29 mouse cellular contexts compared by ENCODE assay signal in genomic region chr5:38343101-38343500, GRCm38 (mm10). TPM values are rescaled to one million over a fixed set of nuclear protein-coding genes. Genes with fewer than 3 reads are reported as not detected.
"Had no signal": no experiment of that assay in that cellular context is flagged by ENCODE, and none has a peak within 500 bp of the region (broad histone marks: within the 10 kb centered on the region; RNA-seq: fewer than 3 reads in every experiment).

No protein-coding gene starts in this region.

- H3K9me3 ChIP-seq: limb, embryonic 10.5 days; limb, embryonic 13.5 days; liver, embryonic 12.5 days; liver, embryonic 15.5 days; neural tube, embryonic 13.5 days; stomach, embryonic 15.5 days had no signal

- H3K27ac ChIP-seq: kidney, postnatal 0 days; layer of hippocampus, adult 2 months; limb, embryonic 10.5 days; limb, embryonic 13.5 days; liver, embryonic 12.5 days; liver, embryonic 15.5 days; neural tube, embryonic 13.5 days; stomach, embryonic 15.5 days had no signal

- H3K4me3 ChIP-seq: layer of hippocampus, adult 2 months; limb, embryonic 10.5 days; limb, embryonic 13.5 days; liver, embryonic 12.5 days; liver, embryonic 15.5 days; myocyte; neural tube, embryonic 13.5 days; stomach, embryonic 15.5 days had no signal

- H3K27me3 ChIP-seq: limb, embryonic 13.5 days; liver, embryonic 12.5 days; liver, embryonic 15.5 days; stomach, embryonic 15.5 days had no signal

- DNase-seq: kidney, adult 2 months; kidney, postnatal 25 days; layer of hippocampus, adult 9-11 months; liver; lung, adult 18-20 months; lung, postnatal 14 days; lung, postnatal 4 days; retina, postnatal 1 day; right cerebral cortex, postnatal 25 days; spleen, adult 18-20 months; thymus, adult 2 months; thymus, postnatal 25 days had no signal

- H3K4me1 ChIP-seq: limb, embryonic 13.5 days; liver, embryonic 12.5 days; liver, embryonic 15.5 days; neural tube, embryonic 13.5 days; stomach, embryonic 15.5 days had no signal

- H3K36me3 ChIP-seq: limb, embryonic 10.5 days; limb, embryonic 13.5 days; liver, embryonic 12.5 days; liver, embryonic 15.5 days; neural tube, embryonic 13.5 days; stomach, embryonic 15.5 days had no signal

- H3K4me2 ChIP-seq: limb, embryonic 13.5 days; liver, embryonic 12.5 days; liver, embryonic 15.5 days; neural tube, embryonic 13.5 days; stomach, embryonic 15.5 days had no signal

- ATAC-seq: intestine, postnatal 0 days; liver, embryonic 12.5 days had no signal

- H3K9ac ChIP-seq: limb, embryonic 13.5 days; liver, embryonic 12.5 days; liver, embryonic 15.5 days; neural tube, embryonic 13.5 days; stomach, embryonic 15.5 days had no signal

RNA-seq across cellular contexts. Expression of gene Drd5, which starts 23.9 kb away (rescaled TPM):
- total RNA-seq: megakaryocyte progenitor cell, adult 5-6 weeks; megakaryocyte-erythroid progenitor cell, adult 5-6 weeks; monocyte, adult 5-6 weeks; neutrophil, adult 5-6 weeks had no signal
- polyA plus RNA-seq: intestine, postnatal 0 days; kidney, adult 2 months; kidney, embryonic 14.5 days; kidney, postnatal 0 days; large intestine, adult 2 months; limb, embryonic 10.5 days; liver, embryonic 12.5 days; liver, embryonic 15.5 days; lung, embryonic 16.5 days; myocyte; stomach, embryonic 15.5 days had no signal
